Mouse (Mus musculus): ENCODE results near the gene Ripply2.

DNA sequence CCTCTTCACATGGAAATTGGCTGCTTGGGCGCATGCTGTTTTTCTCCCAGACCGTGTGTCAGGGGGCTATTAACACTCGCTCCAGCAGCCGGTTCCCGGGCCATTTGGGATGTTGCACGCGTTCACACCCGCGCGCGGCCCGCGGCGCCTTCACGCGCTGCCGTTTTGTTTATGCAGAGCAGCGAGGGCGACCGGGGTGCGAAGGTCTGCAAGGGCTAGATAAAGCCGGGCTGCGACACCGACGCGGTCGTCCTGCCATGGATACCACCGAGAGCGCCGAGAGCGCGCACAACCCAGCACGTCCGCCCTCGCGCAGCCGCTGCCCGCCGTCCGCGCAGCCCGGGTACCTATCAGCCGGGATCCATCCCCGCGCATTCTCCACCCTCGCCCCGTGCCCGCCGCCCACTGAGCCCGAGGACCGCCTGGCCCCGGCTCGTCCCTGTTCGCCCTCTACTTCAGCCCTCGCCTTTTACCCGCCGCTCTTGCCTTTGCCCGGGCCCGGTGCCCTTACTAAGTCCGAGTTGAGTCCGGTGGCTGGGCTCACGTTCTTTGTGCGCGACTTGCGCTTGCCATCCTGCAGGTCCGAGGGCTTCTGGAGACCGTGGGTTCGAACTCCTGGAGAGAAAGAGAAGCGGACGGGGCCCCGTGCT, at the start of gene Ripply2:
- no peak for TF ChIP-seq CTCF (IDR thresholded peaks at IDR 0.05; ENCODE audit: borderline replicate concordance, insufficient read depth, low read length)
- no peak for TF ChIP-seq POLR2A (IDR thresholded peaks at IDR 0.05; ENCODE audit: low read depth, low read length)
